Mouse (Mus musculus) thymus, postnatal 10 days (tissue): ENCODE measurements around the gene Gm20708.
"Not testable (repeated sequence)": the region's sequence is repeated elsewhere in the genome, so short reads cannot be mapped to it uniquely, and the experiment has no call there.

Experiments
- DNase-seq, 2 experiments: peaks; one replicate each; pipeline ENCODE4 v3.0.0; 2021; ENCODE audit warnings: low spot score in 2 of 2

The Gm20708 gene

GRCm38 (mm10) chr11:117781199-117781821 lies 28.2 kb upstream of the Gm20708 start:
- peak; percentile 83 to 87 for DNase-seq

- DNase-seq = peak; percentile 93 to 94
These were observed 27.3 kb upstream of the Gm20708 start, which contains the start of the genes Tmc8 and Tmc6 for GRCm38 (mm10) chr11:117781993-117782704. TSS of gene Tmc8 (plus strand) at chr11:117782076. TSS of gene Tmc6 (minus strand) at chr11:117782198.

- no peak for DNase-seq
These were observed 26.8 kb upstream of the Gm20708 start for GRCm38 (mm10) chr11:117782705-117783034.

- DNase-seq = peak; percentile 96 to 97
These were observed 26.4 kb upstream of the Gm20708 start for GRCm38 (mm10) chr11:117783089-117783488.

GRCm38 (mm10) chr11:117783683-117784309 lies 25.7 kb upstream of the Gm20708 start:
- DNase-seq = peak; percentile 34 to 43

GRCm38 (mm10) chr11:117786294-117786693 lies 23.2 kb upstream of the Gm20708 start:
- DNase-seq = peak; percentile 55 to 73

GRCm38 (mm10) chr11:117788481-117788880 lies 21.0 kb upstream of the Gm20708 start:
- not testable (repeated sequence) for DNase-seq

GRCm38 (mm10) chr11:117790286-117790685 lies 19.2 kb upstream of the Gm20708 start:
- DNase-seq = peak; percentile 42 to 69

GRCm38 (mm10) chr11:117790703-117791440 lies 18.6 kb upstream of the Gm20708 start:
- no peak for DNase-seq

- no peak for DNase-seq
These were observed 18.1 kb upstream of the Gm20708 start for GRCm38 (mm10) chr11:117791441-117791761.

GRCm38 (mm10) chr11:117792281-117792888 lies 17.1 kb upstream of the Gm20708 start:
- DNase-seq = no peak

GRCm38 (mm10) chr11:117794035-117794551 lies 15.4 kb upstream of the Gm20708 start:
- DNase-seq = no peak

- DNase-seq = no peak
These were observed 12.5 kb upstream of the Gm20708 start for GRCm38 (mm10) chr11:117796954-117797353.

- no peak for DNase-seq
These were observed 11.8 kb upstream of the Gm20708 start, which contains the start of gene 6030468B19Rik for GRCm38 (mm10) chr11:117797511-117798159. TSS of gene 6030468B19Rik (plus strand) at chr11:117797660.

- DNase-seq = no peak
These were observed 11.3 kb upstream of the Gm20708 start for GRCm38 (mm10) chr11:117798160-117798541.

- DNase-seq = no peak
These were observed 10.3 kb upstream of the Gm20708 start for GRCm38 (mm10) chr11:117799174-117799573.

GRCm38 (mm10) chr11:117800038-117800437 lies 9.4 kb upstream of the Gm20708 start:
- DNase-seq = no peak

GRCm38 (mm10) chr11:117801650-117802049 lies 7.8 kb upstream of the Gm20708 start:
- DNase-seq = no peak

- DNase-seq = no peak
These were observed 6.2 kb upstream of the Gm20708 start for GRCm38 (mm10) chr11:117803166-117803688.

- DNase-seq = no peak
These were observed 2.7 kb upstream of the Gm20708 start for GRCm38 (mm10) chr11:117806781-117807180.
